Mouse (Mus musculus) forebrain, embryonic 10.5 days (tissue): ENCODE results near the gene Fbxl19. TPM values are rescaled to one million over a fixed set of nuclear protein-coding genes. Genes with fewer than 3 reads are reported as not detected.
A peak's percentile ranks its signal among the peaks of the same experiment; 100 is the strongest.

Experiments
- DNase-seq: peaks from one replicate; pipeline ENCODE4 v3.0.0-alpha.2; 2017; ENCODE audit warnings: low spot score; ENCODE audit errors: extremely low spot score
- H3K27ac ChIP-seq: fragments of 300-500 bp; sonication (generic); 2 replicates; pipeline ENCODE4 v1.5.1; 2016; ENCODE audit warnings: mild to moderate bottlenecking
- H3K27me3 ChIP-seq: fragments of 300-500 bp; sonication (generic); 2 replicates; pipeline ENCODE4 v1.6.1; 2016; ENCODE audit warnings: mild to moderate bottlenecking; ENCODE audit not compliant: poor library complexity, severe bottlenecking
- H3K36me3 ChIP-seq: fragments of 300-500 bp; sonication (generic); replicated peaks from 2 replicates; pipeline ENCODE4 v1.6.1; 2016; ENCODE audit warnings: mild to moderate bottlenecking, moderate library complexity
- H3K4me1 ChIP-seq: fragments of 300-500 bp; sonication (generic); 2 replicates; pipeline ENCODE4 v1.6.1; 2016
- H3K4me3 ChIP-seq: fragments of 300-500 bp; sonication (generic); 2 replicates; pipeline ENCODE4 v1.5.1; 2016; ENCODE audit warnings: mild to moderate bottlenecking, moderate library complexity
- H3K9me3 ChIP-seq: fragments of 300-500 bp; sonication (generic); 2 replicates; pipeline ENCODE4 v1.6.1; 2016; ENCODE audit warnings: mild to moderate bottlenecking, moderate library complexity
- WGBS: fragments of 180-500 bp; shearing (Covaris S2); methylation state at CpG from one replicate; pipeline ENCODE4 v1.1.7; 2016; 5-methylcytosine and 5-hydroxymethylcytosine counted together
- microRNA counts: library from miRNA; unstranded; fragments of <30 nt; microRNA quantifications from one replicate; lab custom pipeline; 2017
- microRNA-seq: library from miRNA; unstranded; fragments of <30 nt; microRNA quantifications from one replicate; pipeline ENCODE4, GENCODE M21; 2017
- polyA plus RNA-seq: library from polyadenylated mRNA; unstranded; fragments of >200 nt; fragmentation: Nextera tagmentation; extraction: Ambion mirVana; gene quantifications from 2 replicates; pipeline ENCODE4 v1.2.1, GENCODE M21; 2016

The Fbxl19 gene
- polyA plus RNA-seq, 1 experiment from 2014 or later, result 8.2 TPM

DNA sequence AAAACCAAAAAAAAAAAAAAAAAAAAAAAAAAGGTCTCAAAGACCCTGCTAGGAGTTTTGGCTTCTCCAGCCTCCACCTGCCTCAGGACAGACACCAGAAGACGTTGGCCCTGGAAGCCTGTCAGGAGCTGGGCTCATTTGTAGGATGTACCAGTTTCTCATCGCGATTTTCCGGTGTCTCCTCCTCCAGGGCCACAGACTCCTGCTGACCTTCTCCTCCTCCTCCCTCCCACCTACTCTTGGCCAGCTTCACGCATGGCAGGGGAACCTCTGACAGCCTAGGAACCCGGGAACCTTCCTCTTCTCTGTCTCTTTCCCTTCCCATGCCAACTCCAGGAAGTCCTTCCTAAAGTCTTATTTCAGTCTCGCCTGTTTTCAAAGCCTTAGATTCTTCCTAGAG, 72.7 kb downstream of the Fbxl19 start:
- Histone ChIP-seq H3K27me3 (no peaks in the 10 kb centered on the region), H3K9me3 (no peaks in the 10 kb centered on the region), H3K4me1 (peaks cover 22% of the 10 kb centered on the region), H3K4me3 (no peak overlapping the region), H3K36me3 (peaks cover 35% of the 10 kb centered on the region), H3K27ac (no peak overlapping the region)
- WGBS, result 88% methylated on average over 7 of the region's 7 CpGs
- DNase-seq, result no peak

DNA sequence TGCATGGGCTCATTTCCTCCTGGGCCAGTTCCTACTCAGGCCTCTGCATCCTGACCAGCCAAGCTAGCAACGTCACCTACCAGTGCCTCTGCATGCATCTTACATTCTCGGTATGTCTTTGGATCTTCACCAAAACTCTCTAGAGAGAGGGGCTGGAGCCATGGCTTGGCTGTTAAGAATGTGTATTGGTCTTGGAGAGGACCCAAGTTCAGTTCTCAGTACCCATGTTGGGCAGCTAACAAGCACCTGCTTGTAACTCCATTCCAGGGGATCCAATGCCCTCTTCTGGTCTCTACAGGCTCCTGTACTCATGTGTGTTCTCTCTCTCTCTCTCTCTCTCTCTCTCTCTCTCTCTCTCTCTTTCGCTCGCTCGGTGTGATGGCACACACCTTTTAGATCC, 73.4 kb downstream of the Fbxl19 start:
- WGBS, result 92% methylated on average over 5 of the region's 5 CpGs
- peaks cover 30% of the 10 kb centered on the region for H3K36me3 ChIP-seq
- no peak overlapping the region for H3K4me3 ChIP-seq
- no peak for DNase-seq
- no peak overlapping the region for H3K27ac ChIP-seq
- H3K4me1 ChIP-seq, result peaks cover 26% of the 10 kb centered on the region
- no peaks in the 10 kb centered on the region for H3K27me3 ChIP-seq
- no peaks in the 10 kb centered on the region for H3K9me3 ChIP-seq

MicroRNAs encoded within 50 kb of the gene (microRNA counts, 519-probe panel; counts per million panel counts)
- 1,651 counts per million, percentile 67 among the panel's probes with 10 or more counts for microRNA mmu-miR-762 (lab: Ali Mortazavi, UCI)

Small RNA genes within 50 kb of the gene (microRNA-seq; reads per million reads assigned to microRNA genes)
- gene Mir762, result not detected

Other genes with a start within 250 kb of the Fbxl19 start
- gene Srcap, start 232.6 kb upstream of the Fbxl19 start, polyA plus RNA-seq, result 52.8 and 63.6 TPM in 2 replicates
- gene Gm42715, start 225.0 kb upstream of the Fbxl19 start, polyA plus RNA-seq, result 15.9 and 18.4 TPM in 2 replicates
- 6.2 TPM in 2 replicates for gene Tmem265, start 183.2 kb upstream of the Fbxl19 start, polyA plus RNA-seq
- gene Phkg2, start 171.2 kb upstream of the Fbxl19 start, polyA plus RNA-seq, result 42.4 and 45.0 TPM in 2 replicates
- gene Ccdc189, start 155.9 kb upstream of the Fbxl19 start, polyA plus RNA-seq, result 12.2 and 12.8 TPM in 2 replicates
- 60.5 and 62.8 TPM in 2 replicates for gene Rnf40, start 155.8 kb upstream of the Fbxl19 start, polyA plus RNA-seq
- 30.6 and 33.0 TPM in 2 replicates for gene Zfp629, start 128.7 kb upstream of the Fbxl19 start, polyA plus RNA-seq
- 44.5 and 50.4 TPM in 2 replicates for gene Bcl7c, start 35.6 kb upstream of the Fbxl19 start, polyA plus RNA-seq
- gene Ctf1, start 31.8 kb upstream of the Fbxl19 start, polyA plus RNA-seq, result 5.9 and 6.0 TPM in 2 replicates
- 0.33 and 0.39 TPM in 2 replicates for gene Ctf2, start 12.4 kb upstream of the Fbxl19 start, polyA plus RNA-seq
- 8.4 and 9.8 TPM in 2 replicates for gene Orai3, start 25.3 kb downstream of the Fbxl19 start, polyA plus RNA-seq
- gene Setd1a, start 32.1 kb downstream of the Fbxl19 start, polyA plus RNA-seq, result 16.0 and 17.1 TPM in 2 replicates
- gene Gm49388, start 41.1 kb downstream of the Fbxl19 start, polyA plus RNA-seq, result not detected in 2 replicates
- 5.4 and 5.8 TPM in 2 replicates for gene Hsd3b7, start 56.1 kb downstream of the Fbxl19 start, polyA plus RNA-seq
- 23.7 and 24.6 TPM in 2 replicates for gene Stx4a, start 79.8 kb downstream of the Fbxl19 start, polyA plus RNA-seq
- gene Stx1b, start 80.0 kb downstream of the Fbxl19 start, polyA plus RNA-seq, result 5.5 and 6.1 TPM in 2 replicates
- gene Zfp646, start 131.7 kb downstream of the Fbxl19 start, polyA plus RNA-seq, result 18.6 and 19.5 TPM in 2 replicates
- gene Zfp668, start 132.3 kb downstream of the Fbxl19 start, polyA plus RNA-seq, result 39.9 and 41.8 TPM in 2 replicates
- 0.32 and 0.49 TPM in 2 replicates for gene Prss53, start 146.4 kb downstream of the Fbxl19 start, polyA plus RNA-seq
- not detected in 2 replicates for gene Gm21974, start 150.9 kb downstream of the Fbxl19 start, polyA plus RNA-seq
- gene Vkorc1, start 151.1 kb downstream of the Fbxl19 start, polyA plus RNA-seq, result 32.2 and 41.4 TPM in 2 replicates
- 130 and 140 TPM in 2 replicates for gene Bckdk, start 159.5 kb downstream of the Fbxl19 start, polyA plus RNA-seq
- gene Kat8, start 168.0 kb downstream of the Fbxl19 start, polyA plus RNA-seq, result 47.4 and 49.0 TPM in 2 replicates
- gene Prss8, start 185.6 kb downstream of the Fbxl19 start, polyA plus RNA-seq, result 5.0 and 5.9 TPM in 2 replicates
- gene Prss36, start 202.2 kb downstream of the Fbxl19 start, polyA plus RNA-seq, result 11.5 and 12.5 TPM in 2 replicates
- 362 and 407 TPM in 2 replicates for gene Fus, start 222.9 kb downstream of the Fbxl19 start, polyA plus RNA-seq
- gene Pycard, start 249.3 kb downstream of the Fbxl19 start, polyA plus RNA-seq, result 6.3 and 6.6 TPM in 2 replicates